Mouse (Mus musculus) spleen, postnatal 10 days (tissue): ENCODE data around the gene Myoz2.

Experiments used
- DNase-seq, 2 experiments: peaks; one replicate each; pipeline ENCODE4 v3.0.0; 2021 to 2022; ENCODE audit warnings: low spot score in 2 of 2

Gene Myoz2

GRCm38 (mm10) chr3:123034752-123035151 lies at the start of gene Myoz2:
Myoz2 (minus strand) TSS chr3:123035015.
- DNase-seq = no peak

GRCm38 (mm10) chr3:123081665-123082064 lies 46.9 kb upstream of the Myoz2 start:
- no peak for DNase-seq

GRCm38 (mm10) chr3:123080943-123081342 lies 46.1 kb upstream of the Myoz2 start:
- no peak for DNase-seq

GRCm38 (mm10) chr3:123080017-123080725 lies 45.4 kb upstream of the Myoz2 start:
- no peak for DNase-seq

GRCm38 (mm10) chr3:123075759-123076158 lies 40.9 kb upstream of the Myoz2 start:
- DNase-seq = no peak

- DNase-seq = no peak
These were observed 40.2 kb upstream of the Myoz2 start for GRCm38 (mm10) chr3:123075034-123075433.

- no peak for DNase-seq
These were observed 38.5 kb upstream of the Myoz2 start for GRCm38 (mm10) chr3:123073351-123073750.

- DNase-seq = no peak
These were observed 37.7 kb upstream of the Myoz2 start for GRCm38 (mm10) chr3:123072472-123072871.

- DNase-seq = no peak
These were observed 36.2 kb upstream of the Myoz2 start for GRCm38 (mm10) chr3:123070996-123071395.

GRCm38 (mm10) chr3:123066836-123067235 lies 32.0 kb upstream of the Myoz2 start:
- no peak for DNase-seq

- no peak for DNase-seq
These were observed 30.7 kb upstream of the Myoz2 start for GRCm38 (mm10) chr3:123065466-123065865.

GRCm38 (mm10) chr3:123064186-123064585 lies 29.4 kb upstream of the Myoz2 start:
- DNase-seq = no peak

- no peak for DNase-seq
These were observed 27.1 kb upstream of the Myoz2 start for GRCm38 (mm10) chr3:123061931-123062330.

GRCm38 (mm10) chr3:123058832-123059231 lies 24.0 kb upstream of the Myoz2 start:
- no peak for DNase-seq

GRCm38 (mm10) chr3:123054178-123054577 lies 19.4 kb upstream of the Myoz2 start:
- DNase-seq = no peak

- DNase-seq = no peak
These were observed 18.6 kb upstream of the Myoz2 start for GRCm38 (mm10) chr3:123053192-123053938.

GRCm38 (mm10) chr3:123042308-123042707 lies 7.5 kb upstream of the Myoz2 start:
- DNase-seq = no peak

GRCm38 (mm10) chr3:123033804-123034203 lies 1.0 kb downstream of the Myoz2 start:
- DNase-seq = no peak

- no peak for DNase-seq
These were observed 9.2 kb downstream of the Myoz2 start for GRCm38 (mm10) chr3:123025634-123026033.

GRCm38 (mm10) chr3:123024496-123025234 lies 10.2 kb downstream of the Myoz2 start:
- no peak for DNase-seq

GRCm38 (mm10) chr3:123018792-123019191 lies 16.0 kb downstream of the Myoz2 start:
- DNase-seq = no peak

GRCm38 (mm10) chr3:123013476-123013875 lies 21.3 kb downstream of the Myoz2 start:
- DNase-seq = no peak

- DNase-seq = no peak
These were observed 25.4 kb downstream of the Myoz2 start for GRCm38 (mm10) chr3:123009417-123009816.
